In the genomic region with DNA sequence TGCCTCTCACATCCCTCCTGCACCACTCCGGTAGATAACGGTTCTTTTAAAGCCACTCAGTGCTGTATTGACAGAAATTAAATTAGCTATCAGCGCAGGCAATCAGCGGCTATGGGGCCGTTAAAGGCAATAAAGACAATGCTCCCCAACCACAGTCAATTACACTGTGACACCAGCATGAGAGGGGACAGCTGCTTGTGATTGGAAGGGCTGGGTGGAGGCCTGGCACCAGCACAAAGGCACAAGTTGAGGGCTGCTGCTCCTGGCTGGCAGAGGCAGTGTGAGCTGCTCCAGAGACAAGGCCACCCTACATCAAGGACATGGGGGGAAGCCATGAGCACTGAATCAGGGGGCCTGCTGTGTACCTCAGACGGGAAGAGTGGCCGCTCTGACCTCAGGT, we compare ENCODE assay signal across 14 mouse cellular contexts.
DNase-seq lines count a peak whose midpoint lies in the region; ATAC-seq and TF ChIP-seq lines count a peak whose summit lies in the region.
"Had no signal": no experiment of that assay in that cellular context is flagged by ENCODE, and none has a peak within 500 bp of the region (broad histone marks: within the 10 kb centered on the region; RNA-seq: fewer than 3 reads in every experiment).

No protein-coding gene starts in this region.

- no peaks in the 10 kb centered on the region for H3K27me3 ChIP-seq in hindbrain, embryonic 10.5 days (ENCODE audit: insufficient read depth, poor library complexity, severe bottlenecking)
- no peaks in the 10 kb centered on the region for H3K27me3 ChIP-seq in hindbrain, embryonic 11.5 days (ENCODE audit: control insufficient read depth, insufficient read depth, low read length)
- no peaks in the 10 kb centered on the region; the same call in 1 of the 2 replicates for H3K27me3 ChIP-seq in neural tube, embryonic 12.5 days (replicated peaks)
- H3K27me3 ChIP-seq: embryonic facial prominence, embryonic 13.5 days; intestine, embryonic 15.5 days had no signal

- ATAC-seq in hindbrain, embryonic 11.5 days (ENCODE audit: low FRiP score), result no peak
- 0 out of 2 replicates have a peak, but pooled peaks have one; percentile 9 for ATAC-seq in neural tube, embryonic 12.5 days (ENCODE audit: low FRiP score, low read depth)
- ATAC-seq: intestine, embryonic 15.5 days had no signal

- no peak overlapping the region for H3K9ac ChIP-seq in hindbrain, embryonic 11.5 days (ENCODE audit: low read depth, low read length)
- no peak overlapping the region for H3K9ac ChIP-seq in neural tube, embryonic 12.5 days
- H3K9ac ChIP-seq: embryonic facial prominence, embryonic 13.5 days; intestine, embryonic 15.5 days; limb, embryonic 13.5 days; liver, embryonic 14.5 days had no signal

- no peak for TF ChIP-seq POLR2A in brain, embryonic 14.5 days (IDR thresholded peaks at IDR 0.05; ENCODE audit: borderline replicate concordance, extremely low read depth, insufficient read depth, insufficient read length, poor library complexity, severe bottlenecking)

- 0 out of 2 replicates have a peak overlapping the region, but pooled peaks have one; percentile 13 for H3K27ac ChIP-seq in hindbrain, embryonic 10.5 days
- no peak overlapping the region for H3K27ac ChIP-seq in hindbrain, embryonic 11.5 days (ENCODE audit: low read depth, low read length)
- H3K27ac ChIP-seq in neural tube, embryonic 12.5 days, result no peak overlapping the region
- H3K27ac ChIP-seq: embryonic facial prominence, embryonic 13.5 days; intestine, embryonic 15.5 days; limb, embryonic 13.5 days; liver, embryonic 14.5 days had no signal

- no peak overlapping the region for H3K4me3 ChIP-seq in hindbrain, embryonic 10.5 days
- H3K4me3 ChIP-seq in hindbrain, embryonic 11.5 days (ENCODE audit: low read depth, low read length), result no peak overlapping the region
- H3K4me3 ChIP-seq in neural tube, embryonic 12.5 days, result no peak overlapping the region
- H3K4me3 ChIP-seq: embryonic facial prominence, embryonic 13.5 days; intestine, embryonic 15.5 days; limb, embryonic 13.5 days had no signal

- 83% methylated on average over 7 of the region's 7 CpGs for WGBS in hindbrain, embryonic 10.5 days
- 70% methylated on average over 7 of the region's 7 CpGs for WGBS in hindbrain, embryonic 11.5 days
- WGBS in neural tube, embryonic 12.5 days, result 25% methylated on average over 7 of the region's 7 CpGs

- no peak for TF ChIP-seq CTCF in brain, embryonic 14.5 days (IDR thresholded peaks at IDR 0.05; ENCODE audit: borderline replicate concordance, extremely low read depth, insufficient read depth, insufficient read length)

- H3K4me1 ChIP-seq in hindbrain, embryonic 10.5 days (replicated peaks), result peaks cover 5% of the 10 kb centered on the region; the same call in 1 of the 2 replicates
- H3K4me1 ChIP-seq in hindbrain, embryonic 11.5 days (replicated peaks; ENCODE audit: control insufficient read depth, insufficient read depth, low read length), result no peaks in the 10 kb centered on the region
- H3K4me1 ChIP-seq in neural tube, embryonic 12.5 days, result peaks cover 8% of the 10 kb centered on the region
- H3K4me1 ChIP-seq: intestine, embryonic 15.5 days; limb, embryonic 13.5 days had no signal

- H3K9me3 ChIP-seq in hindbrain, embryonic 10.5 days, result no peaks in the 10 kb centered on the region
- H3K9me3 ChIP-seq in hindbrain, embryonic 11.5 days (ENCODE audit: control insufficient read depth, low read length), result no peaks in the 10 kb centered on the region
- H3K9me3 ChIP-seq in neural tube, embryonic 12.5 days, result no peaks in the 10 kb centered on the region
- H3K9me3 ChIP-seq: embryonic facial prominence, embryonic 13.5 days; intestine, embryonic 15.5 days; limb, embryonic 13.5 days had no signal

- H3K4me2 ChIP-seq in hindbrain, embryonic 11.5 days (replicated peaks; ENCODE audit: low read depth, low read length), result no peak overlapping the region
- no peak overlapping the region for H3K4me2 ChIP-seq in neural tube, embryonic 12.5 days (replicated peaks)
- H3K4me2 ChIP-seq: embryonic facial prominence, embryonic 13.5 days; intestine, embryonic 15.5 days; limb, embryonic 13.5 days had no signal

- DNase-seq in hindbrain, embryonic 10.5 days (ENCODE audit: low spot score), result no peak
- no peak for DNase-seq in hindbrain, embryonic 11.5 days (ENCODE audit: low spot score)
- no peak for DNase-seq in neural tube, embryonic 10.5 days (ENCODE audit: extremely low spot score, low spot score)
- DNase-seq in brain, embryonic 14.5 days (ENCODE audit: low read depth), result peak; percentile 73
- no peak for DNase-seq in embryo, embryonic 11 days
- DNase-seq in kidney, postnatal 10 days, result no peak
- DNase-seq: cerebellum, adult 9-11 months; lung, postnatal 10 days; thymus, postnatal 36 days had no signal

- no peaks in the 10 kb centered on the region for H3K36me3 ChIP-seq in hindbrain, embryonic 10.5 days
- H3K36me3 ChIP-seq in hindbrain, embryonic 11.5 days (ENCODE audit: control insufficient read depth, insufficient read depth, low read length), result no peaks in the 10 kb centered on the region
- H3K36me3 ChIP-seq in neural tube, embryonic 12.5 days, result no peaks in the 10 kb centered on the region
- H3K36me3 ChIP-seq: embryonic facial prominence, embryonic 13.5 days; intestine, embryonic 15.5 days; limb, embryonic 13.5 days had no signal
